Mouse (Mus musculus): ENCODE results near the gene Egfem1.

Egfem1 gene

DNA sequence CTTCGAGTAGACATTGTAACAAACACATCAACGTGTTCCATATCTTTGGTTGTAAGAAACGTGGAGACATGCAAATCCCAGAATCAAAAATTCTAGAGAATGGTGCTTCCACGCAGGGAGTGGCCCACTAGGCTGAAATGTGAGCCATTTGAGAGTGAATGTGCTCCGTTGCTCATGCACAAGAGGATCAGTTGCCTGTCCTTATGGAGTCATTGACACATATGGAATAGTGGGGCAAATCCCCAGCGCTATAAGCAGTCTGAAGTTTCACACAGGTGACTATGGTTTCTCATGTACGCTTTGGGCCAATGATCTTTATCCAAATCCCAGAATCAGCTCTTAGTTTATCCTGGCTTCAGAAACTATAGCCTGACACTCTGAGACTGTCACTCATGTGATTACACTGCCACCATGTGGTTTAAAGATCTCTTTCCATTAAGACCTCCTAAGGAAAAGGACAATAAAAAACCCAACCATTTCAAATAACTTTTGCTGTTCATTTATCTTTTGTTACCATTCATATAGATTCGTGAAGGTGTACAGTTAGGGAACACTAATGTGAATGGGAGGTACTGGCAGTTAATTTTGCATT, 644.6 kb downstream of the Egfem1 start:
- POLR2A ChIA-PET: interaction anchor here in 1 of 4 experiments (0.7 kb wide), 1 partner anchor 75 kb away, joined by 3 read pairs; no protein-coding TSS in a partner anchor
- CTCF ChIA-PET: interaction anchor here in 2 of 4 experiments (0.7 to 1.7 kb wide), 7 partner anchors 125 to 695 kb away, joined by 3 to 7 read pairs (median 4); no protein-coding TSS in a partner anchor

DNA sequence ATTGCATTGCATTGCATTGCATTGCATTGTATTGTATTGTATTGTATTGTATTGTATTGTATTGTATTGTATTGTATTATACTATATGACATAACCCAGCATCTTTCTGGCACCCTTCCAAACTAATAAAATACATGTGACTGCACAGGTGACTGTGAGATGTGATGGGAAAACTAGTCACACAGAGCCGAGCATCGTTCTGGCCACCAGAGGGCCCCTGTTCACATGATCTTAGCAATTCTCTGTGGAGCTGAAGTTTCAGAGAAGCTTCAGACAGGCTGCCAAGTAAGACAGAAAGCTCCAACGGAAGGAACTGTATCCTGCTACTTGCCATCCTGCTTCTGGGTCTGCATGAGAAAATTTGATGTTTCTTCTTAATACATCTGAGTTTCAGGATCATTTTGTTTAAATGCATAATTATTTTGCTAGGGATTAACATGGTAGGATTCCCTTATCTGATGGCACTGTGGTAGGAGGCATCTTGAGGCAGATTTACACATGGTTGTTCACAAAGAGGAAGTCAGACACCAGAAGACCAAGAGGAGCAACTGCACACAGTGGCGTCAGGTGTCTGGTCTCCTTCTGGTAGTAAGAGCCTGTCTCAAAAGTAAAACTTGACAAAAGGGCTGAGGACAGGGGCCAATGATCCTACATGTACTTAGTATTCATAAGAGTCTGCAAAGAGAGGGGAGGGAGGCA, 648.4 kb downstream of the Egfem1 start:
- CTCF ChIA-PET: interaction anchor here in 3 of 4 experiments (0.5 to 1.3 kb wide), 7 partner anchors 30 to 830 kb away, joined by 3 to 4 read pairs (median 3); no protein-coding TSS in a partner anchor
- POLR2A ChIA-PET: interaction anchor here in 1 of 4 experiments (0.6 kb wide), 1 partner anchor 79 kb away, joined by 3 read pairs; no protein-coding TSS in a partner anchor

DNA sequence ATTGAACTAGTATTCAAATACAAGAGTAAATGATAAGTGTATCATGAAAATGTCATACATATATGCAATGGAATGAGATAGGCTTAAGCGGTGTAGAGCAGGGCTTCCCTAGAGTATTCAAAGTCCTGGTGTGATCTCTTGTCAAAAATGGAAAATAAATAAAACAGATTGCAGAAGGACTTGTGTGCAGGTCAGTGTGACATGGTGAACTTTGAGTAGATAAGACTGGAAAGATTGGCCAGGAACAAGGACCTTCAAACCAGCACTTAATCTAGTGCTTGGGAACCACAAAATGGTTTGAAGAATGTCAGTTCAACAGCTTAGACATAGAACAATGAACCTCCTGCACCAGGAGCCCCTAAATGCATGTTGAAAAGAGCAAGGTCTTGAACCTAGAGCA, 649.7 kb downstream of the Egfem1 start:
- ChIA-PET CTCF (no interaction called here), POLR2A (no interaction called here)

DNA sequence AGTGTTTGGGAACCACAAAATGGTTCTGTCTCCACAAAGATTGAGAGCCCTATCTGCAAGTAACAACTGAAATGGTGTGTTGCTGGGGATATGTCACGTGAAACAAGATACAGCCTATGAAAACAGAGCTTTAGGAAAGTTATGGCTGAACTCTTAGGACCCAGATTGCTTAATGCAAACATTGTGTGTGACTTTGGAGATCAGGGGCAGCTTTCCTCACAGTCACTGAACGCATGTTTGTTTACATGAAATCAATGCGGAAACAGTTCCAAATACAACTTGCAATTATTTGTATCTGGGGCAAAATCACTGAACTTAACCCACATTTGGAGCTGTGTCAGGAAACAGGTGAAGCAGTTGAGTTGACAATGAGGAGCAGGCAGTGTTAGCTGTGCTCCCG, 650.8 kb downstream of the Egfem1 start:
- POLR2A ChIA-PET: no interaction called here
- CTCF ChIA-PET: interaction anchor here in 1 of 4 experiments (0.7 kb wide), 1 partner anchor 195 kb away, joined by 3 read pairs; no protein-coding TSS in a partner anchor

DNA sequence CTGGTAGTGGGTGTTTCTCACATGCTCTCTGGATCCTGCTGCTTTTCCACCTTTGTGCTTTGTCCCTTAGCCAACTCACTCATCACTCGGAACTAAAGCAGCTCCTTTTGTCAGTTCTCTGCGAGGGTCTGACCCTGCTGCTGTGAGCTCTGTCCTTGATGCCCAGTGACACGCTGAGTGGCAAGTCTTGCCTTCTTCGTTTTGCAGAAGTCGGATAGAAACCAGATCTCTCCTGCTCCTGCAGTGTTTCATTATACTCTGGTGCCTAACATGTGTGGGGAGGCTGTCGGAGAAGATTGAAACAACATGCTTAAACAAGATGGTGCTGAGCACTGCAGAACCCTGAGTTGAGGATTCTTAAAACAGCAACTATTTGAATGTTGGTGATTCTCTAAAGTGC, 652.4 kb downstream of the Egfem1 start:
- ChIA-PET POLR2A (no interaction called here), CTCF (interaction anchor here in 2 of 4 experiments (0.7 to 1.1 kb wide), 2 partner anchors 100 to 781 kb away, joined by 3 read pairs; no protein-coding TSS in a partner anchor)

DNA sequence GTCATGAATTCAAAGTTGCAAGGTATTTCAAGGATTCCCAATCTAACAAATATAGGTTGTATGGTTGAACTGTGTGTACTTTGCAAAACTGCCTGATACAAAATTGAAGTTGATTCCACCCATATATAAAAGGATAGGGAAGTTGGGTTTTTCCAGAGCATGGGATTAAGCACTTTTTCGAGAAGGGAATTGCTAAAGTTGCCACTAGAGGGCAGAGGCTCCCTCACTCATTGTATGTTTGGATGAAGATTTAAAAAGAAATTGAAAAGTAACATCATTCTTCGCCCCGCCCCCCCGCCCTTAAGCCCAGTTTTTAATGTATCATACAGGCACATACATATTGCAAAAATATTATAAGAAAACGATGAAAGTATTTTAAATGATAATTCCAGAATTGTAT, 657.5 kb downstream of the Egfem1 start:
- ChIA-PET CTCF (no interaction called here), POLR2A (no interaction called here)

Data from embryonic stem cell, embryonic (primary cell).